Mouse (Mus musculus) G1E (cell line): ENCODE results near the gene Popdc2. TPM values are rescaled to one million over a fixed set of nuclear protein-coding genes. Genes with fewer than 3 reads are reported as not detected.

ENCODE experiments used
- ATAC-seq: 2 replicates; pipeline ENCODE4 v1.8.0; 2016; ENCODE audit warnings: mild to moderate bottlenecking; ENCODE audit not compliant: insufficient number of reproducible peaks, poor library complexity, low FRiP score, severe bottlenecking; ENCODE audit errors: extremely low read depth
- DNase-seq: peaks from one replicate; pipeline ENCODE4 v3.0.0; 2012; ENCODE audit warnings: low spot score
- H3K27me3 ChIP-seq: 2 replicates; pipeline ENCODE4 v1.6.1; 2012; ENCODE audit warnings: mild to moderate bottlenecking, low read length, inconsistent platforms; ENCODE audit not compliant: insufficient read depth
- H3K36me3 ChIP-seq: replicated peaks from 2 replicates; pipeline ENCODE3; 2012; ENCODE audit warnings: mild to moderate bottlenecking, inconsistent platforms
- H3K4me1 ChIP-seq: 2 replicates; pipeline ENCODE4 v1.6.1; 2012; ENCODE audit warnings: low read depth, low read length, inconsistent platforms, mixed read lengths; ENCODE audit not compliant: insufficient read depth
- H3K4me3 ChIP-seq: 2 replicates; pipeline ENCODE4 v1.5.1; 2012; ENCODE audit warnings: low read depth, mild to moderate bottlenecking, inconsistent platforms, low read length, moderate library complexity, mixed read lengths
- H3K9me3 ChIP-seq: replicated peaks from 2 replicates; pipeline ENCODE4 v1.6.1; 2012; ENCODE audit warnings: inconsistent platforms
- CTCF ChIP-seq: IDR thresholded peaks from 2 replicates; pipeline ENCODE4 v1.5.1; 2012; ENCODE audit warnings: low read depth, low read length, inconsistent platforms, mixed read lengths
- GATA1 ChIP-seq: IDR thresholded peaks from 2 replicates; pipeline ENCODE4 v1.6.1; 2012; ENCODE audit warnings: borderline replicate concordance, low read length, inconsistent platforms, mixed read lengths
- GATA2 ChIP-seq: IDR thresholded peaks from 2 replicates; pipeline ENCODE4 v1.6.1; 2012; ENCODE audit warnings: low read depth, low read length, inconsistent platforms, borderline replicate concordance
- POLR2AphosphoS5 ChIP-seq: IDR thresholded peaks from 2 replicates; pipeline ENCODE4 v1.6.1; 2012; ENCODE audit warnings: low read depth, low read length, inconsistent platforms; ENCODE audit not compliant: insufficient replicate concordance
- TAL1 ChIP-seq: conservative IDR thresholded peaks from 2 replicates; pipeline ENCODE4 v1.6.1; 2012; ENCODE audit warnings: low read depth, low read length, inconsistent platforms, mixed read lengths
- polyA plus RNA-seq: library from polyadenylated mRNA; stranded (reverse); fragments of >175 nt; gene quantifications from 2 replicates; pipeline ENCODE4 v1.2.3, GENCODE M21; 2012
- total RNA-seq, 2 experiments: library from RNA; stranded (forward) in 1 of 2; stranded (reverse) in 1 of 2; fragments of 200-1000 nt in 1 of 2; fragments of >200 nt in 1 of 2; fragmentation: Nextera tagmentation in 1 of 2; gene quantifications; 2 replicates each; pipeline ENCODE4 v1.2.3; 2014 to 2017

Popdc2 gene
- total and polyA plus RNA-seq, 3 experiments, result 2.8 to 22.7 (median 5.4) TPM

DNA sequence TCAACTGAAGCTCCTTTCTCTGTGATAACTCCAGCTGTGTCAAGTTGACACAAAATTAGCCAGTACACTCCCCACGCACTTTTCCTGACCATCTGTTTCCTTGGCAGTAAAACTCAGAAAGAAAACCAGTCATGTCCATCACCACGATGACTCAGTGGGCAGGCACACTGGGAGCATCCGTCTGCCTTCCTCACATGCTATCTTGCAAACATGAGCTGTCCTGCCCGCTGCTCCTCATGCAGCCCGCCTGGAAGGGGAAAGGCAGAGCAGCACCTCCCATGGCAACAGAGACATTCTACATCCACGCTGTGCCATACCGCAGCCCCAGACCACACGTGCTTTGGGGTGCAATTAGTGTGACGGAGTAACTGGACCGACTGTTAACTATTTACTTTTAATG lies 6.3 kb downstream of the Popdc2 start:
- Histone ChIP-seq H3K4me1 (peaks cover 76% of the 10 kb centered on the region), H3K36me3 (no peaks in the 10 kb centered on the region), H3K4me3 (peak overlapping the region; percentile 13; the same call in 1 of the 2 replicates), H3K27me3 (no peaks in the 10 kb centered on the region), H3K9me3 (no peaks in the 10 kb centered on the region)
- TF ChIP-seq GATA1, result no peak
- TF ChIP-seq POLR2AphosphoS5, result no peak
- no peak for TF ChIP-seq CTCF
- TF ChIP-seq GATA2, result no peak
- TF ChIP-seq TAL1, result no peak
- no peak for ATAC-seq
- no peak for DNase-seq

DNA sequence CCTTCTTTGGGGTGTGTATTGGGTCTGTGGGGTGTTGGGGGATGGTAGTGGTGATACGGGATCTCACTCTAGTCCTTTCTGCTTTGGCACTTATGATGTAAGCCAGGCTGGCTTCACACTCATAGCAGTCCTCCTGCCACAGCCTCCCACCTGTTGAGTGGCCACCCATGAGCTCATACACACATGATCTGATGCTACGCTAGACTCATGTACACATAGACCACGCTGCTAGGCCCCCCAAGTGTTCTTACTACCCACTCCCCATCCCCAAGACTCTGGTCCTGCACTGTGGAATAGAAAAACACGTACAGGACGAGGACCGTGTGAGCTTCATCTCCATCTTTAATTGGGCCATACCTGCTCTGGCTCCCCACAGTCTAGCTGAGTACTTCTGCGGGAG lies 7.0 kb downstream of the Popdc2 start:
- Histone ChIP-seq H3K36me3 (peaks cover 3% of the 10 kb centered on the region), H3K4me3 (no peak overlapping the region), H3K9me3 (no peaks in the 10 kb centered on the region), H3K4me1 (peaks cover 77% of the 10 kb centered on the region), H3K27me3 (no peaks in the 10 kb centered on the region)
- TF ChIP-seq GATA2, result no peak
- no peak for TF ChIP-seq CTCF
- TF ChIP-seq POLR2AphosphoS5, result no peak
- TF ChIP-seq TAL1, result no peak
- TF ChIP-seq GATA1, result no peak
- no peak for DNase-seq
- no peak for ATAC-seq

DNA sequence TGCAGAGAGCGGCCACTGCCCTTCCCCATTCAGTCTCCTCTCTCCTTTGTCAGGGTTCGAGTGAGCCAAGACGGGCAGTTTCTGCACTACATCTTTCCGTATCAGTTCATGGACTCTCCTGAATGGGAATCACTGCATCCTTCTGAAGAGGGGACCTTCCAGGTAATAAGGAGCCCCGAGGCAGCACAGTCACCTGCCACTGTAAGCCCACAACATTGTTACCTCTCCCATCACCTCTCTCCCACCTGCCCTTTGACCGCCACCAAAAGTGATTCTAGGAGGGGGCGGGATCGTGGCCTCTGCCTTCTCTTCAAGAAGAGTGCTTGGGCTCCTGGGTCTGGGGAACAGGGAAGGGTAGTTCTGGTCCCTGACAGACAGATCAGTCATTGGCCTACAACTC lies 7.4 kb downstream of the Popdc2 start:
- peaks cover 77% of the 10 kb centered on the region for H3K4me1 ChIP-seq
- no peak for TF ChIP-seq TAL1
- no peak for TF ChIP-seq GATA1
- TF ChIP-seq GATA2, result no peak
- no peak for TF ChIP-seq POLR2AphosphoS5
- TF ChIP-seq CTCF, result no peak
- DNase-seq (no peak), ATAC-seq (no peak)
- no peak overlapping the region for H3K4me3 ChIP-seq
- no peaks in the 10 kb centered on the region for H3K27me3 ChIP-seq
- H3K9me3 ChIP-seq, result no peaks in the 10 kb centered on the region
- H3K36me3 ChIP-seq, result peaks cover 7% of the 10 kb centered on the region

DNA sequence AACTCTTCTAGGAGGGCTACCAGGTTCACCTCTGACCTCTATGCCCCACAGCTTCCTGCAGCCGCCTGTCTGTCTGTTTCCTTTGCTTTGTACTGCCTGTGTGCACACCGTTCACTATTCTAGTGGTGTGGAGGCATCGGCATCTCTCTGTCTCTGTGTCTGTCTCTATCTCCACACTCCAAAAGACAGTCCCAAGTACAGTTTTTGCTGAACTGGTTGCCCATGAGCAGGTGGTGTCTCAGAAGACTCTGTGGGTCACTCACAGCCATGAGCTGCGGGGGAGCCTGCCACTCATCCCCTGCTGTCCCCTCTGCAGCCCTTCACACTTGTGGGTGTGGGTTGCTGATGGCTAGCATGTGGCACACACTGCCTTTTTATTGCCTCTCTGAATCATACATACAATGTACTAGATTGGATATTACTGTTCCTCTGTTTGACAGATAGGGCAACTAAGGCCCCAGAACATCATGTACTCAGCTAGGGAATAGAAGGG lies 8.0 kb downstream of the Popdc2 start:
- peaks cover 77% of the 10 kb centered on the region for H3K4me1 ChIP-seq
- H3K9me3 ChIP-seq, result no peaks in the 10 kb centered on the region
- ATAC-seq (no peak), DNase-seq (no peak)
- H3K4me3 ChIP-seq, result peak overlapping the region; percentile 59; the same call in 1 of the 2 replicates
- peaks cover 7% of the 10 kb centered on the region for H3K36me3 ChIP-seq
- no peaks in the 10 kb centered on the region for H3K27me3 ChIP-seq
- TF ChIP-seq POLR2AphosphoS5 (no peak), TAL1 (no peak), GATA1 (no peak), CTCF (no peak), GATA2 (no peak)

DNA sequence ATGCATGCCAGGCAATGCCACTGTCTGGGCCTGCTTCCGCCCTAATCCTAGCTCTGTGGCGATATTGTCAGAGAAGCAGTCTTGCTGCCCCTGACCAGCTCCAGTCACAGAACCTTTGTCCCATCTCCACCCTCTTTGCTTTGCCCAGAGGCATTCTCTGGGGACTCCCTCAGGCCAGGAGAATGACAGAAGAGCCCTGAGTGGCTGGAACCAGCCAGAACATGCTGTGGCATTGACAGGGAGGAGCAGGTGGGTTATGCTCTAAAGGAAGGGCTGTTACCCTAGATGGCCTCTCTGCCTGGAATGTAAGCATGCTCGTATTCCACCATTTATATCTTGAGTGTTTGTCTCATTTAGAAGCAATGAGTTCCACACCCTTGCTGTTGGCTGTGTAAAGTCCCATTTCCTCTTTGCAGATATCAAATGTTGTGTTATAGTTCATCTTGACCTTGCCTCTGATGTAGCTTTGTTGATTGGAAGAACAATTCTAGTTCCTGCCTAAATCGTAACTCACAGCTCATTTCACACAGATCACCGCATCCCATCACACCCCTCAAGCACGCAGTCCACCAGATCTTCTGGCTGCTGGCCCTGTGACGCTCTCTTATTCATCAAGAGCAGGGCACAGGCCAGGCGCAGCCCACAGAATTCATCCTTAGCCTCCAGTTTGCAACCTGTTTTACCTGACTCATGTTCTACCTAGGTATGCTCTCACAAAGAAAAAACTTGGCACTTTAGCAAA lies 8.8 kb downstream of the Popdc2 start:
- Histone ChIP-seq H3K27me3 (no peaks in the 10 kb centered on the region), H3K36me3 (peaks cover 13% of the 10 kb centered on the region), H3K9me3 (no peaks in the 10 kb centered on the region), H3K4me3 (peak overlapping the region; percentile 59; the same call in 1 of the 2 replicates), H3K4me1 (peaks cover 78% of the 10 kb centered on the region)
- DNase-seq (no peak), ATAC-seq (no peak)
- TF ChIP-seq TAL1 (no peak), CTCF (no peak), GATA2 (no peak), POLR2AphosphoS5 (no peak), GATA1 (no peak)

DNA sequence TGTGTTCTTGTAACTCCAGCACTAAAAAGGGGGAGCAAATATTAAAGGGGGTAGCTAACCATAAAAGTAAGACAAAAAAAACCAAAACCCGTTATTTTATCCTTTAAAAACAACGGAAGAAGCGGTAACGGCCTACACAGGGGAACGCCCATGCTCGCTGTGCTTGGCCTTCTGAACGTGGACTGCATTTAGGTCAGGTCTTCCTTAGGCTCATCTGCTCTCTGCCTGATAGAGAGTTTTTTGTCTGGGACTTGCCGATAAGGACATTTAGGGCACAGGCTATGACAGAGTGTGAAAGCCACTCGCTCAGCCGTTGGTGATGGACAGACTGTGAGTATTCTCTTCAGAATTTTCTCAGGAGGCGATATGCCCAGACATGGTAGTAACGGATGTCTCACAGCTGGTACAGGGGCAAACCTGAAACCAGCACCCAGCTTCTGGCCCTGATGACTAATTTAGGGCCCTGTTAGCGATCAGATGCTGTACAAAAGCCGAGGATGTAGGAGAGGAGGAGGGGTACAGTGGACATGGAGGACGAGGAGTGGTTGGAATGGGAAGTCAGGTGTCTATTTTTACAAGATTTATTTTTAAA lies 9.8 kb downstream of the Popdc2 start:
- Histone ChIP-seq H3K9me3 (no peaks in the 10 kb centered on the region), H3K36me3 (peaks cover 15% of the 10 kb centered on the region), H3K27me3 (no peaks in the 10 kb centered on the region), H3K4me1 (peaks cover 82% of the 10 kb centered on the region), H3K4me3 (peak overlapping the region; percentile 64)
- peak; percentile 86 for ATAC-seq
- TF ChIP-seq GATA1, result no peak
- TF ChIP-seq TAL1, result peak; percentile 96
- TF ChIP-seq CTCF, result no peak
- TF ChIP-seq GATA2, result no peak
- DNase-seq, result peak; percentile 66
